Mouse (Mus musculus) E14TG2a.4 (cell line): ENCODE data around the gene Ttc7.

Experiments
- CTCF ChIP-seq: conservative IDR thresholded peaks from 2 replicates; pipeline ENCODE4 v1.5.1; 2014; ENCODE audit warnings: low read length
- POU5F1 ChIP-seq: IDR thresholded peaks from 2 replicates; pipeline ENCODE4 v1.6.1; 2014; ENCODE audit warnings: low read length, borderline replicate concordance

DNA sequence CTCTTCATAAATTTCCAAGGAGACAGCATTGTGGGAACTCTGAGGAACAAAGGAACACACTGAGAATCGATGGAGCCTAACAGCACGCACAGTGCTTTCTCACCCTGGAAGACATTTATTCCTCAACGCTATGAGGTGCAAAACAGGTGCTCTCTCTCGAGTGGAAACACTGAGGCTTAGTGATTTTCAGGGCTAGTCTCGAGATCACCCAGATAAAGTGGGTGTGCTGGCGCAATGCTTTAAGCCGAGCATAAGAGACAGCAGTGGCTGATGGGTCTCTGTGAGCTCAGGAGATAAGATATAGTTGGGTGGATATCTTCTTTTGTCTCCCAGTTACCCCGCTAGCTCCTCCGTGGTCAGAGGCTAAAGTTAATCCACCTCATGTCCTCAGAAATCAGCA, 36.6 kb upstream of the Ttc7 start:
- TF ChIP-seq CTCF (no peak), POU5F1 (no peak)
